Comparison of ENCODE assay signal across 8 mouse cellular contexts in genomic region chr11:121362212-121362611, GRCm38 (mm10). TPM values are rescaled to one million over a fixed set of nuclear protein-coding genes. Genes with fewer than 3 reads are reported as not detected.
A peak's percentile ranks its signal among the peaks of the same experiment; 100 is the strongest.
DNase-seq lines count a peak whose midpoint lies in the region; ATAC-seq and TF ChIP-seq lines count a peak whose summit lies in the region.

No protein-coding gene starts in this region.

- WGBS in hindbrain, postnatal 0 days: 36% methylated on average over 5 of the region's 5 CpGs
- WGBS in hindbrain, embryonic 11.5 days: 36% methylated on average over 5 of the region's 5 CpGs
- 37% methylated on average over 5 of the region's 5 CpGs for WGBS in hindbrain, embryonic 16.5 days

- H3K4me2 ChIP-seq in hindbrain, postnatal 0 days (ENCODE audit: low read depth, low read length): no peak overlapping the region
- no peak overlapping the region for H3K4me2 ChIP-seq in hindbrain, embryonic 11.5 days (replicated peaks; ENCODE audit: low read depth, low read length)
- H3K4me2 ChIP-seq in hindbrain, embryonic 16.5 days (ENCODE audit: low read length): no peak overlapping the region

- no peak overlapping the region for H3K27ac ChIP-seq in hindbrain, postnatal 0 days
- no peak overlapping the region for H3K27ac ChIP-seq in hindbrain, embryonic 11.5 days (ENCODE audit: low read depth, low read length)
- H3K27ac ChIP-seq in hindbrain, embryonic 16.5 days (ENCODE audit: low read depth, low read length): no peak overlapping the region

- ATAC-seq in hindbrain, postnatal 0 days: no peak
- ATAC-seq in hindbrain, embryonic 11.5 days (ENCODE audit: low FRiP score): no peak
- peak; percentile 64 to 67 for ATAC-seq in hematopoietic stem cell, adult 5-6 weeks (replicated peaks in 1 of 2; ENCODE audit: insufficient read depth in 1 of 2, low FRiP score in 2 of 2, low TSS enrichment in 1 of 2, low read depth in 1 of 2, poor library complexity in 2 of 2, severe bottlenecking in 2 of 2)
- ATAC-seq in monocyte, adult 5-6 weeks (replicated peaks; ENCODE audit: insufficient number of reproducible peaks, low FRiP score, low TSS enrichment, poor library complexity, severe bottlenecking): 0 out of 2 replicates have a peak, but pooled peaks have one; percentile 27
- no peak for ATAC-seq in hindbrain, embryonic 16.5 days

- no peaks in the 10 kb centered on the region for H3K27me3 ChIP-seq in hindbrain, postnatal 0 days (ENCODE audit: insufficient read depth, low read length)
- H3K27me3 ChIP-seq in hindbrain, embryonic 11.5 days (ENCODE audit: control insufficient read depth, insufficient read depth, low read length): no peaks in the 10 kb centered on the region
- H3K27me3 ChIP-seq in hindbrain, embryonic 16.5 days (replicated peaks; ENCODE audit: control insufficient read depth, insufficient read depth, low read length): no peaks in the 10 kb centered on the region

- H3K4me1 ChIP-seq in hindbrain, postnatal 0 days (ENCODE audit: insufficient read depth, low read length): no peaks in the 10 kb centered on the region
- H3K4me1 ChIP-seq in hindbrain, embryonic 11.5 days (replicated peaks; ENCODE audit: control insufficient read depth, insufficient read depth, low read length): no peaks in the 10 kb centered on the region
- no peaks in the 10 kb centered on the region for H3K4me1 ChIP-seq in hindbrain, embryonic 16.5 days (ENCODE audit: control insufficient read depth, insufficient read depth, low read depth, low read length)

- no peaks in the 10 kb centered on the region for H3K36me3 ChIP-seq in hindbrain, postnatal 0 days (ENCODE audit: insufficient read depth, low read length)
- no peaks in the 10 kb centered on the region for H3K36me3 ChIP-seq in hindbrain, embryonic 11.5 days (ENCODE audit: control insufficient read depth, insufficient read depth, low read length)
- H3K36me3 ChIP-seq in hindbrain, embryonic 16.5 days (ENCODE audit: control insufficient read depth, insufficient read depth, low read length): no peaks in the 10 kb centered on the region

- DNase-seq in hindbrain, postnatal 0 days (ENCODE audit: low spot score): no peak
- no peak for DNase-seq in hindbrain, embryonic 11.5 days (ENCODE audit: low spot score)
- DNase-seq in B cell, adult 2 months: peak; percentile 51 to 57
- DNase-seq in adrenal gland, adult 2 months: peak; percentile 65
- no peak for DNase-seq in yolk sac, embryonic 10.5 days (ENCODE audit: low spot score)

- no peak overlapping the region for H3K4me3 ChIP-seq in hindbrain, postnatal 0 days (ENCODE audit: low read length)
- no peak overlapping the region for H3K4me3 ChIP-seq in hindbrain, embryonic 11.5 days (ENCODE audit: low read depth, low read length)
- no peak overlapping the region for H3K4me3 ChIP-seq in hindbrain, embryonic 16.5 days (ENCODE audit: low read length)

- no peaks in the 10 kb centered on the region for H3K9me3 ChIP-seq in hindbrain, postnatal 0 days (ENCODE audit: low read length)
- H3K9me3 ChIP-seq in hindbrain, embryonic 11.5 days (ENCODE audit: control insufficient read depth, low read length): no peaks in the 10 kb centered on the region
- H3K9me3 ChIP-seq in hindbrain, embryonic 16.5 days (ENCODE audit: control insufficient read depth, low read length): no peaks in the 10 kb centered on the region

- H3K9ac ChIP-seq in hindbrain, postnatal 0 days (replicated peaks; ENCODE audit: low read length): no peak overlapping the region
- H3K9ac ChIP-seq in hindbrain, embryonic 11.5 days (ENCODE audit: low read depth, low read length): no peak overlapping the region
- H3K9ac ChIP-seq in hindbrain, embryonic 16.5 days (ENCODE audit: low read depth, low read length): no peak overlapping the region

- TF ChIP-seq CTCF in hindbrain, postnatal 0 days (IDR thresholded peaks at IDR 0.05; ENCODE audit: low read depth): peak; percentile 39

RNA-seq across cellular contexts. Expression of gene Wdr45b, which starts 8.0 kb away (rescaled TPM):
- total RNA-seq in hindbrain, postnatal 0 days (2014; rRNA removed): 77.9 and 78.0 TPM in 2 replicates
- polyA plus RNA-seq in hindbrain, postnatal 0 days (2015; fragmentation: Nextera tagmentation; extraction: Ambion mirVana): 84.9 and 88.7 TPM in 2 replicates
- polyA plus RNA-seq in hindbrain, embryonic 11.5 days (2014; fragmentation: Nextera tagmentation; extraction: Ambion mirVana): 97.7 and 116 TPM in 2 replicates
- total RNA-seq in adrenal gland, adult 2 months (2021): 10 to 100 TPM; 61.8 to 69.2 TPM
- polyA plus RNA-seq in adrenal gland, adult 2 months (2012; rRNA removed): 35.3 and 41.0 TPM in 2 replicates
- 54.3 and 62.0 TPM in 2 replicates for total RNA-seq in hematopoietic stem cell, adult 5-6 weeks (2017)
- 52.7 to 65.3 TPM (median 65.1 TPM) in 3 replicates for total RNA-seq in monocyte, adult 5-6 weeks (2017)
- polyA plus RNA-seq in hindbrain, embryonic 16.5 days (2015; fragmentation: Nextera tagmentation; extraction: Ambion mirVana): 87.3 and 90.0 TPM in 2 replicates

RNA-seq across cellular contexts. Expression of gene Rab40b, which starts 25.8 kb away (rescaled TPM):
- total RNA-seq in hindbrain, postnatal 0 days (2014; rRNA removed): 7.6 and 11.4 TPM in 2 replicates
- 8.9 and 9.9 TPM in 2 replicates for polyA plus RNA-seq in hindbrain, postnatal 0 days (2015; fragmentation: Nextera tagmentation; extraction: Ambion mirVana)
- polyA plus RNA-seq in hindbrain, embryonic 11.5 days (2014; fragmentation: Nextera tagmentation; extraction: Ambion mirVana): 3.3 TPM in 2 replicates
- total RNA-seq in adrenal gland, adult 2 months (2021): 1 to 10 TPM; 4.4 to 9.2 TPM
- polyA plus RNA-seq in adrenal gland, adult 2 months (2012; rRNA removed): 8.3 and 9.6 TPM in 2 replicates
- 1.4 and 1.5 TPM in 2 replicates for total RNA-seq in hematopoietic stem cell, adult 5-6 weeks (2017)
- not detected in 3 replicates for total RNA-seq in monocyte, adult 5-6 weeks (2017)
- polyA plus RNA-seq in hindbrain, embryonic 16.5 days (2015; fragmentation: Nextera tagmentation; extraction: Ambion mirVana): 13.6 and 14.1 TPM in 2 replicates

RNA-seq across cellular contexts. Expression of gene Fn3krp, which starts 59.0 kb away (rescaled TPM):
- 21.4 and 25.2 TPM in 2 replicates for total RNA-seq in hindbrain, postnatal 0 days (2014; rRNA removed)
- polyA plus RNA-seq in hindbrain, postnatal 0 days (2015; fragmentation: Nextera tagmentation; extraction: Ambion mirVana): 8.4 and 8.6 TPM in 2 replicates
- polyA plus RNA-seq in hindbrain, embryonic 11.5 days (2014; fragmentation: Nextera tagmentation; extraction: Ambion mirVana): 8.5 and 8.6 TPM in 2 replicates
- total RNA-seq in adrenal gland, adult 2 months (2021): 10 to 100 TPM; 16.7 to 20.9 TPM
- polyA plus RNA-seq in adrenal gland, adult 2 months (2012; rRNA removed): 4.4 and 4.8 TPM in 2 replicates
- total RNA-seq in hematopoietic stem cell, adult 5-6 weeks (2017): 14.4 and 26.5 TPM in 2 replicates
- 3.4 to 6.8 TPM (median 6.3 TPM) in 3 replicates for total RNA-seq in monocyte, adult 5-6 weeks (2017)
- polyA plus RNA-seq in hindbrain, embryonic 16.5 days (2015; fragmentation: Nextera tagmentation; extraction: Ambion mirVana): 8.3 and 12.2 TPM in 2 replicates

Comparison
In these comparisons a context has a peak if more than half of its experiments do, and no peak if none do; other contexts are left out.
1. ATAC-seq: peak in hematopoietic stem cell, adult 5-6 weeks (2 of 2) and monocyte, adult 5-6 weeks (single experiment); none in hindbrain, postnatal 0 days (single experiment), hindbrain, embryonic 11.5 days (single experiment) and hindbrain, embryonic 16.5 days (single experiment).
2. DNase-seq: peak in B cell, adult 2 months (2 of 2) and adrenal gland, adult 2 months (single experiment); none in hindbrain, postnatal 0 days (single experiment), hindbrain, embryonic 11.5 days (single experiment) and yolk sac, embryonic 10.5 days (single experiment).